Mouse (Mus musculus) intestine, embryonic 15.5 days (tissue): Measurements from ENCODE around the gene Olfr1238. TPM values are rescaled to one million over a fixed set of nuclear protein-coding genes. Genes with fewer than 3 reads are reported as not detected.

Experiments used
- ATAC-seq: fragments of 200-750 bp; cut with Nextera tagmentation; 2 replicates; pipeline ENCODE4 v1.8.0; 2017; ENCODE audit warnings: moderate TSS enrichment, moderate library complexity
- H3K27ac ChIP-seq: fragments of 300-500 bp; sonication (generic); 2 replicates; pipeline ENCODE4 v1.5.1; 2015; ENCODE audit warnings: mild to moderate bottlenecking, inconsistent platforms
- H3K27me3 ChIP-seq: fragments of 300-500 bp; sonication (generic); replicated peaks from 2 replicates; pipeline ENCODE4 v1.6.1; 2015; ENCODE audit warnings: inconsistent platforms
- H3K36me3 ChIP-seq: fragments of 300-500 bp; sonication (generic); 2 replicates; pipeline ENCODE4 v1.6.1; 2015; ENCODE audit warnings: inconsistent platforms
- H3K4me1 ChIP-seq: fragments of 300-500 bp; sonication (generic); replicated peaks from 2 replicates; pipeline ENCODE4 v1.6.1; 2015; ENCODE audit warnings: inconsistent platforms
- H3K4me2 ChIP-seq: fragments of 300-500 bp; sonication (generic); replicated peaks from 2 replicates; pipeline ENCODE4 v1.6.1; 2015; ENCODE audit warnings: mild to moderate bottlenecking, inconsistent platforms
- H3K4me3 ChIP-seq: fragments of 300-500 bp; sonication (generic); replicated peaks from 2 replicates; pipeline ENCODE4 v1.5.1; 2015; ENCODE audit warnings: inconsistent platforms
- H3K9ac ChIP-seq: fragments of 300-500 bp; sonication (generic); 2 replicates; pipeline ENCODE4 v1.6.1; 2015; ENCODE audit warnings: inconsistent platforms
- H3K9me3 ChIP-seq: fragments of 300-500 bp; sonication (generic); 2 replicates; pipeline ENCODE4 v1.6.1; 2016; ENCODE audit warnings: inconsistent platforms
- WGBS: fragments of 180-500 bp; shearing (Covaris S2); methylation state at CpG from one replicate; pipeline ENCODE4 v1.1.7; 2015; 5-methylcytosine and 5-hydroxymethylcytosine counted together
- polyA plus RNA-seq: library from polyadenylated mRNA; unstranded; fragments of >200 nt; fragmentation: Nextera tagmentation; extraction: Ambion mirVana; gene quantifications from 2 replicates; pipeline ENCODE4 v1.2.1, GENCODE M21; 2015

The Olfr1238 gene
- not detected in 2 replicates for polyA plus RNA-seq

GRCm38 (mm10) chr2:89409576-89409975, at the start of gene Olfr1238:
Olfr1238 (minus strand) TSS chr2:89409676.
- no peak for ATAC-seq
- Histone ChIP-seq H3K27me3 (no peaks in the 10 kb centered on the region), H3K9me3 (no peaks in the 10 kb centered on the region), H3K27ac (no peak within 1 kb of the TSS), H3K4me2 (no peak within 1 kb of the TSS), H3K36me3 (no peaks in the 10 kb centered on the region), H3K4me1 (no peaks in the 10 kb centered on the region), H3K9ac (no peak within 1 kb of the TSS), H3K4me3 (no peak within 1 kb of the TSS)
- WGBS = 92% methylated on average over 2 of the region's 2 CpGs

GRCm38 (mm10) chr2:89442900-89443299, 33.4 kb upstream of the Olfr1238 start, which contains the start of gene Olfr1240:
Olfr1240 (minus strand) TSS chr2:89443000.
- H3K4me3 ChIP-seq = no peak within 1 kb of the TSS
- WGBS = 84% methylated on average over 3 of the region's 3 CpGs
- no peak within 1 kb of the TSS for H3K4me2 ChIP-seq
- no peaks in the 10 kb centered on the region for H3K36me3 ChIP-seq
- no peaks in the 10 kb centered on the region for H3K27me3 ChIP-seq
- ATAC-seq = no peak
- no peaks in the 10 kb centered on the region for H3K9me3 ChIP-seq
- no peak within 1 kb of the TSS for H3K27ac ChIP-seq
- no peak within 1 kb of the TSS for H3K9ac ChIP-seq
- no peaks in the 10 kb centered on the region for H3K4me1 ChIP-seq

GRCm38 (mm10) chr2:89420307-89420706, 10.8 kb upstream of the Olfr1238 start, which contains the start of gene Olfr1239:
Olfr1239 (minus strand) TSS chr2:89420407.
- no peak for ATAC-seq
- Histone ChIP-seq H3K9ac (no peak within 1 kb of the TSS), H3K27me3 (no peaks in the 10 kb centered on the region), H3K36me3 (no peaks in the 10 kb centered on the region), H3K4me1 (no peaks in the 10 kb centered on the region), H3K4me2 (no peak within 1 kb of the TSS), H3K4me3 (no peak within 1 kb of the TSS), H3K27ac (no peak within 1 kb of the TSS), H3K9me3 (no peaks in the 10 kb centered on the region)
- WGBS = 88% methylated on average over 2 of the region's 2 CpGs

- no peaks in the 10 kb centered on the region for H3K27me3 ChIP-seq
- no peaks in the 10 kb centered on the region for H3K36me3 ChIP-seq
- H3K4me3 ChIP-seq = no peak overlapping the region
- no peaks in the 10 kb centered on the region for H3K9me3 ChIP-seq
- no peak overlapping the region for H3K9ac ChIP-seq
- no peak overlapping the region for H3K27ac ChIP-seq
- peak; percentile 67 for ATAC-seq
- H3K4me1 ChIP-seq = no peaks in the 10 kb centered on the region
- 74% methylated on average over 1 of the region's 1 CpGs for WGBS
- H3K4me2 ChIP-seq = no peak overlapping the region
These were observed 5.1 kb upstream of the Olfr1238 start for GRCm38 (mm10) chr2:89414557-89414956.

- Histone ChIP-seq H3K4me2 (no peak overlapping the region), H3K4me3 (no peak overlapping the region), H3K27me3 (no peaks in the 10 kb centered on the region), H3K9me3 (no peaks in the 10 kb centered on the region), H3K9ac (no peak overlapping the region), H3K36me3 (no peaks in the 10 kb centered on the region), H3K27ac (no peak overlapping the region), H3K4me1 (no peaks in the 10 kb centered on the region)
- 51% methylated on average over 1 of the region's 1 CpGs for WGBS
- ATAC-seq = peak; percentile 77
These were observed 8.6 kb downstream of the Olfr1238 start for GRCm38 (mm10) chr2:89400882-89401281.

- ATAC-seq = no peak
- WGBS = 91% methylated on average over 4 of the region's 4 CpGs
- Histone ChIP-seq H3K4me1 (no peaks in the 10 kb centered on the region), H3K27ac (no peak within 1 kb of the TSS), H3K4me2 (no peak within 1 kb of the TSS), H3K9me3 (no peaks in the 10 kb centered on the region), H3K27me3 (no peaks in the 10 kb centered on the region), H3K4me3 (no peak within 1 kb of the TSS), H3K9ac (no peak within 1 kb of the TSS), H3K36me3 (no peaks in the 10 kb centered on the region)
These were observed 44.7 kb downstream of the Olfr1238 start, which contains the start of gene Olfr1234 for GRCm38 (mm10) chr2:89364765-89365164. Olfr1234 (minus strand) TSS chr2:89364865.

Other genes starting within 250 kb of the Olfr1238 start
- not detected in 2 replicates for gene Olfr1224-ps1, start 245.6 kb downstream of the Olfr1238 start, polyA plus RNA-seq
- gene Olfr1225, start 235.0 kb downstream of the Olfr1238 start, polyA plus RNA-seq = not detected in 2 replicates
- gene Olfr1226, start 209.6 kb downstream of the Olfr1238 start, polyA plus RNA-seq = not detected in 2 replicates
- not detected in 2 replicates for gene Olfr1228, start 155.6 kb downstream of the Olfr1238 start, polyA plus RNA-seq
- not detected in 2 replicates for gene Olfr1229, start 121.7 kb downstream of the Olfr1238 start, polyA plus RNA-seq
- not detected in 2 replicates for gene Olfr1230, start 112.4 kb downstream of the Olfr1238 start, polyA plus RNA-seq
- not detected in 2 replicates for gene Olfr1231, start 102.6 kb downstream of the Olfr1238 start, polyA plus RNA-seq
- not detected in 2 replicates for gene Olfr1232, start 80.0 kb downstream of the Olfr1238 start, polyA plus RNA-seq
- not detected in 2 replicates for gene Olfr1233, start 67.3 kb downstream of the Olfr1238 start, polyA plus RNA-seq
- gene Olfr1234, start 44.8 kb downstream of the Olfr1238 start, polyA plus RNA-seq = not detected in 2 replicates
- not detected in 2 replicates for gene Olfr1239, start 10.7 kb upstream of the Olfr1238 start, polyA plus RNA-seq
- not detected in 2 replicates for gene Olfr1240, start 33.3 kb upstream of the Olfr1238 start, polyA plus RNA-seq
- not detected in 2 replicates for gene Olfr1241, start 77.5 kb upstream of the Olfr1238 start, polyA plus RNA-seq
- not detected in 2 replicates for gene Olfr1242, start 88.7 kb upstream of the Olfr1238 start, polyA plus RNA-seq
- gene Olfr1243, start 121.8 kb upstream of the Olfr1238 start, polyA plus RNA-seq = not detected in 2 replicates
- gene Olfr1245, start 168.8 kb upstream of the Olfr1238 start, polyA plus RNA-seq = not detected in 2 replicates
- gene Olfr1246, start 183.5 kb upstream of the Olfr1238 start, polyA plus RNA-seq = not detected in 2 replicates
- gene Olfr1247, start 204.5 kb upstream of the Olfr1238 start, polyA plus RNA-seq = not detected in 2 replicates
- gene Olfr1248, start 208.6 kb upstream of the Olfr1238 start, polyA plus RNA-seq = not detected in 2 replicates
- gene Olfr1249, start 225.3 kb upstream of the Olfr1238 start, polyA plus RNA-seq = not detected in 2 replicates